Mouse (Mus musculus) cerebellum, adult 2 months (tissue): Measurements from ENCODE around the gene C2cd6. TPM values are rescaled to one million over a fixed set of nuclear protein-coding genes. Genes with fewer than 3 reads are reported as not detected.
A peak's percentile ranks its signal among the peaks of the same experiment; 100 is the strongest.

Source experiments
- DNase-seq, 2 experiments: peaks; one replicate each; pipeline ENCODE4 v3.0.0; 2021
- H3K27ac ChIP-seq: fragments of 200-500 bp; 2 replicates; pipeline ENCODE4 v1.5.1; 2012; ENCODE audit warnings: low read length, control low read depth, inconsistent platforms; ENCODE audit not compliant: insufficient read depth
- H3K27me3 ChIP-seq: fragments of 200-500 bp; 2 replicates; pipeline ENCODE4 v1.6.1; 2012; ENCODE audit warnings: inconsistent platforms, mild to moderate bottlenecking, low read length, moderate library complexity; ENCODE audit not compliant: control insufficient read depth, insufficient read depth
- H3K4me1 ChIP-seq: fragments of 200-500 bp; 2 replicates; pipeline ENCODE4 v1.6.1; 2011; ENCODE audit warnings: low read length; ENCODE audit not compliant: control insufficient read depth, insufficient read depth
- H3K4me3 ChIP-seq: fragments of 200-500 bp; replicated peaks from 2 replicates; pipeline ENCODE3; 2011; ENCODE audit warnings: mild to moderate bottlenecking, low read depth, low read length, control low read depth; ENCODE audit not compliant: insufficient read depth
- CTCF ChIP-seq: fragments of 200-500 bp; IDR thresholded peaks from 2 replicates; pipeline ENCODE4 v1.5.1; 2011; ENCODE audit warnings: low read depth, mild to moderate bottlenecking, control low read depth, low read length, moderate library complexity, borderline replicate concordance; ENCODE audit not compliant: insufficient read depth
- POLR2A ChIP-seq: fragments of 200-500 bp; IDR thresholded peaks from 2 replicates; pipeline ENCODE4 v1.6.1; 2011; ENCODE audit warnings: low read length, control low read depth, borderline replicate concordance; ENCODE audit not compliant: insufficient read depth
- WGBS: fragments of 180-500 bp; shearing (Covaris S2); methylation state at CpG from one replicate; pipeline ENCODE4 v1.1.7; 2018; 5-methylcytosine and 5-hydroxymethylcytosine counted together
- polyA plus RNA-seq: library from polyadenylated mRNA; depleted of rRNA; stranded (reverse); fragments of >200 nt; gene quantifications from 2 replicates; pipeline ENCODE4 v1.2.3, GENCODE M21; 2012

Gene C2cd6
- polyA plus RNA-seq, 1 experiment: not detected

DNA sequence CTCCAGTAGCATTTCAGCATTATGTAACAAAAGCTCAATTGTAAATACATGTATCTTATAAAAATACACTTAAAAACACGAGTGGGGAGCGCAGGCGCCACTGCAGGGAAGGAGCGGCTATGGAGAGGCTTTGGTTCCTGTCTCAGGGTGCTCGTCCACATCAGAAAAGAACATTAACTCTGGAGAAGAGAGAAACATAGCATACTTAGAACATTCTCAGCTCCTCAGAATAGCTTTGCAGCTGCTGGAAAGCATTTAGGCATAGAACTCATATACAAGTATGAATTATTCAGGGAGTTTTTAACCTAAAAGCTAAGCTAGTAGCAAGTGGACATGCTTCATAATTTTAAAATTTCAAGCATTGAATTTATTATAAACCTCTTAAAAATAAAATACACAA, 6.3 kb upstream of the C2cd6 start:
- DNase-seq: no peak
- TF ChIP-seq CTCF: no peak
- no peak for TF ChIP-seq POLR2A
- no peak overlapping the region for H3K27ac ChIP-seq
- H3K4me1 ChIP-seq: no peaks in the 10 kb centered on the region
- no peaks in the 10 kb centered on the region for H3K27me3 ChIP-seq
- H3K4me3 ChIP-seq: no peak overlapping the region
- 88% methylated on average over 5 of the region's 5 CpGs for WGBS

DNA sequence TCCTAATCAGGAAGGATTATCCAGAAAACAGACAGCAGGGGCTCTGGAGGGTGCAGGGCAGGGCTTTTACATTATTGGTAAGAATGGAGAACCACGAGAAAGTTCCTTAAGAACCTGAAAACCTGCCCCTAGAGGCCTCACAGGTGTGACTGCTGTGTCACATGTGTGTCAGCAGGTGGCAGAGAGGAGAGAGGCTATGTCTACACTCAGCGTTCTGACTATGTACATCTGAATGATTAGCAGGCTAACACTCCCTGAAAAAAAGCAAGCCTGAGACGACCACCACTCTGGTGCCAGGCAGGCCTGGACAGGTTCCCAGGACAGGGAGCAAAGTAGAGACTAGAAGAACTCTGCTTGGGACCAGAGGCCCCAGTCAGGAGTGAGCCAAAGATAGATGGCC, 23.8 kb downstream of the C2cd6 start:
- no peak overlapping the region for H3K27ac ChIP-seq
- no peak overlapping the region for H3K4me3 ChIP-seq
- TF ChIP-seq POLR2A (no peak), CTCF (no peak)
- no peaks in the 10 kb centered on the region for H3K4me1 ChIP-seq
- WGBS: 38% methylated on average over 3 of the region's 3 CpGs
- no peak for DNase-seq
- no peaks in the 10 kb centered on the region for H3K27me3 ChIP-seq

DNA sequence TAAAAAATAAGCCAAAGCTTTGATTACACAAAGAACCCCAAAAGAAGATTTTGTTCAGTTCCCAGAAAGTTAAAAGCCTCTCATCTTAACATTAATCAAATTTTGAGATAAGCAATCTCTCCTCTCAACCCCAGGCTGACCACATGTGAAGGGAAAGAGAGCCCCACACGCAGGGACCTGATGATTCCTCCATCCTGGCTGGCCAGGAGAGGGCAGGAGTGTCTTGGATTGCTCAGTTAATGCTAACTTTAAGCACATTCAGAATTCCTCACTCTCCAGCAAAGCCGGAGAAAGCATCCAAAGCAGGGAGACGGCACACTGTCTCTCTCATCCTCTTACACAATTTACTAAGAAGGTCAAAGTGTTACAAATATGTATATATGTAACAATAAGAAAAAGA, 26.7 kb downstream of the C2cd6 start:
- TF ChIP-seq CTCF (peak; percentile 45; the same call in 1 of the 2 replicates), POLR2A (no peak)
- Histone ChIP-seq H3K4me1 (no peaks in the 10 kb centered on the region), H3K27me3 (no peaks in the 10 kb centered on the region), H3K4me3 (no peak overlapping the region), H3K27ac (no peak overlapping the region)
- WGBS: 10% methylated on average over 3 of the region's 3 CpGs
- DNase-seq: peak; percentile 9 to 10

DNA sequence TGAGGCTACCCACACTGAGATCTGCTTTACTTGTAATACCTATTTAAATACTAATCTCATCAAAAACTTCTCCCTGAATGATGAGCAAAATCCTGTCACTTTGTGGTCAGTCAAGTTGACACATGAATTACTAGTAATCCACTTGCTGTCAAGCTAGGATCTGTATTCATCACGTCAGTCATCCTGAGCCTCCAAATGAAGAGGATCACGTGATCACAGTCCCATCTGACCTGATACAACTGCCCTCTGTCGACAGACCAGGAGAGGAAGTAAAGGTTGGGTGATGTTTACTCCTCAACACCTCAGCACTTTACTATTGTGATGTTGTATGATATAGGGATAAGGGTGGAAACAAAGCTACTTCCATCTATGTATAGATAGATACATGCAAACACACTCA, 31.0 kb downstream of the C2cd6 start:
- no peaks in the 10 kb centered on the region for H3K27me3 ChIP-seq
- DNase-seq: no peak
- H3K4me3 ChIP-seq: no peak overlapping the region
- H3K27ac ChIP-seq: no peak overlapping the region
- WGBS: 53% methylated on average over 3 of the region's 3 CpGs
- TF ChIP-seq CTCF (no peak), POLR2A (no peak)
- H3K4me1 ChIP-seq: no peaks in the 10 kb centered on the region

DNA sequence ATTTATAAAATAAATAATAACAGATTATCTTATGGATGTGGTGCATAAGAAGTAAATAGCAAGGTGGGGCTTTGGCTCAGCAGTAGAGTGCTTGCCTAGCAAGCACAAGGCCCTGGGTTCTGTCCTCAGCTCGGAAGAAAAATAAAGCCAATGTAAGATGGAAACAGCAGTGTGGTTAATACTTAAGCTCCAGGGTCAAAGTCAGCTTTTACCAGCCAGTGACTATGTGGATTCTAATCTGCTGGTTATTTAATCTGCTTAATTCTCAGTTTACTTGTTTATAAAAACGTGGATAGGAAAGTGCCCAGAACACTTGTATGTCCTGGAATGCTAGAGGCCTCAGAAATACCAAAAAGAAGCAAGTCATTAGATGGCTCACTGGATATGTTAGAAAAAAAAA, 37.7 kb downstream of the C2cd6 start:
- no peak overlapping the region for H3K4me3 ChIP-seq
- no peak for DNase-seq
- H3K27me3 ChIP-seq: no peaks in the 10 kb centered on the region
- 66% methylated on average over 2 of the region's 2 CpGs for WGBS
- no peak for TF ChIP-seq CTCF
- no peaks in the 10 kb centered on the region for H3K4me1 ChIP-seq
- no peak overlapping the region for H3K27ac ChIP-seq

DNA sequence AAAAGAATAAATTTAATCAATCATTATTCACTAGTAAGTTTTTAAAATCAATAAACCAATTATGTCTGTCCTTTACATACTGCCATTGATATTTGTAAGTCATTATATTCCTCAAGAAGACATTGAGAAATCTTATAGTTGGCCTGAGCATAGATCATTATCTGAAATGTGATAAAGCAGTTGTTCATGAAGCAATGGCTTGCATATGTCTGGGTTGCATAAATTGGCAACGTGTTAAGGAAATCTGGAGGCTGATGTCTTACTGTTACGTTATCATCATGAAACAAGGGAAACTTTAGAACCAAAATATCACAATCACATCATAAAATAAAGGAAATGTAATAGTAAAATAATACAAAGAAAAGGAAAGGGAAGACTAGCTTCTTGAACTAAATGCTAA, 43.4 kb downstream of the C2cd6 start:
- no peaks in the 10 kb centered on the region for H3K4me1 ChIP-seq
- WGBS: 68% methylated on average over 2 of the region's 2 CpGs
- TF ChIP-seq CTCF: no peak
- TF ChIP-seq POLR2A: no peak
- H3K27me3 ChIP-seq: no peaks in the 10 kb centered on the region
- no peak overlapping the region for H3K27ac ChIP-seq
- DNase-seq: no peak
- no peak overlapping the region for H3K4me3 ChIP-seq

DNA sequence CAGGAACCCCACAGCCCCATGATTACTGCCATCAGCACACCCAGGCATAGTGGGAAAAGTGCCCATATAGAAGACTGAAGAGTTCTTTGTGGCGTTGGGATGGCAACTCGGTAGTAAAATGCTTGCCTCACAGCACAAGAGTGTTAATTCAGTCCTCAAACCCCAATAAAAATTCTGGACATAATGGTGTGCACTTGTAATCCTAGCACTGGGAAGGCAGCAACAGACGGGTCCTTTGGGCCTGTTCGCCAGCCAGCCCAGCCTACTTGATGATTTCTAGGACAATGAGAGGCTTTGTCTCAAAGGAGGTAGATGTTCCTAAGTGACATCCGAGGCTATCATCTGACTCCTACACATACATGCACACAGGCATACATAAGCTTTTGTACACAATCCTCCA, 57.0 kb downstream of the C2cd6 start:
- TF ChIP-seq POLR2A (no peak), CTCF (no peak)
- 69% methylated on average over 5 of the region's 5 CpGs for WGBS
- no peak for DNase-seq

DNA sequence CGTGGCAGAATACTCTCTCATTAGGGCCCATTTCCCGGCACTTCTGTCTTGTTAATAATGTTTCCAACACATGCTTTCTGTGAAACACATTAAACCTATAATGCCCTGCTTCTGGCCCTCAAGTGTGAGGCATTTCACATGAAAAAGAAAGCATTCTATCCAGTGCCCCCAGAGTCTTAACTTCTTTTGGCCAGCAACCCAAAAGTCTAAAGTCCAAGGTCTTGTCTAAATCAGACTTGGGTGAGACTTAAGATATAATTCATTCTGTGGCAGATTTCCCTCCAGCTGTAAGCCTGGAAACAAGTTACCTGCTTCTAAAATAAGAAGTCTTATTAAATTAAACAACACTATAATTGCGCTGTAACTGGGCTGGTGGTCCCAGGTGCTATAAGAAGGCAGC, 73.1 kb downstream of the C2cd6 start:
- no peak for TF ChIP-seq CTCF
- TF ChIP-seq POLR2A: no peak
- WGBS: 82% methylated on average over 3 of the region's 3 CpGs

More for the DNA sequence above, 57.0 kb downstream of the C2cd6 start:
- Histone ChIP-seq H3K4me3 (no peak overlapping the region), H3K27ac (no peak overlapping the region), H3K4me1 (no peaks in the 10 kb centered on the region), H3K27me3 (no peaks in the 10 kb centered on the region; the same call in 1 of the 2 replicates)

More for the DNA sequence above, 73.1 kb downstream of the C2cd6 start:
- H3K27ac ChIP-seq: no peak overlapping the region
- DNase-seq: no peak
- no peaks in the 10 kb centered on the region for H3K27me3 ChIP-seq
- H3K4me1 ChIP-seq: no peaks in the 10 kb centered on the region
- no peak overlapping the region for H3K4me3 ChIP-seq
